Mouse (Mus musculus) MEL (cell line): ENCODE results near the gene Ndufs2. TPM values are rescaled to one million over a fixed set of nuclear protein-coding genes. Genes with fewer than 3 reads are reported as not detected.

Experiments
- DNase-seq: peaks from one replicate; pipeline ENCODE4 v3.0.0; 2011; ENCODE audit warnings: low read depth, low spot score
- H3K27ac ChIP-seq: 2 replicates; pipeline ENCODE4 v1.5.1; 2012; ENCODE audit warnings: low read depth, mild to moderate bottlenecking, control low read depth, low read length, moderate library complexity; ENCODE audit not compliant: control insufficient read depth
- H3K27me3 ChIP-seq, 2 experiments: fragments of 150-350 bp in 1 of 2; sonication (generic) in 1 of 2; 2 replicates each; pipeline ENCODE4 v1.6.1; 2012; ENCODE audit warnings: low read length in 2 of 2, mild to moderate bottlenecking in 2 of 2, improper control_type of control experiment in 1 of 2, moderate library complexity in 1 of 2; ENCODE audit not compliant: insufficient read depth in 2 of 2, control insufficient read depth in 1 of 2
- H3K36me3 ChIP-seq, 2 experiments: 2 replicates each; pipeline ENCODE4 v1.6.1; 2012 to 2014; ENCODE audit warnings: low read length in 2 of 2, improper control_type of control experiment in 1 of 2, inconsistent platforms in 1 of 2, mild to moderate bottlenecking in 1 of 2; ENCODE audit not compliant: insufficient read depth in 2 of 2, control insufficient read depth in 1 of 2
- H3K4me1 ChIP-seq, 2 experiments: fragments of 150-350 bp in 1 of 2; sonication (generic) in 1 of 2; 2 replicates each; pipeline ENCODE4 v1.6.1; 2012; ENCODE audit warnings: low read length in 2 of 2, improper control_type of control experiment in 1 of 2, mild to moderate bottlenecking in 1 of 2; ENCODE audit not compliant: insufficient read depth in 2 of 2, control insufficient read depth in 1 of 2
- H3K4me3 ChIP-seq, 2 experiments: fragments of 150-350 bp in 1 of 2; sonication (generic) in 1 of 2; 2 replicates each; pipeline ENCODE4 v1.5.1; 2012; ENCODE audit warnings: low read depth in 2 of 2, low read length in 2 of 2, mild to moderate bottlenecking in 2 of 2, moderate library complexity in 2 of 2, control low read depth in 1 of 2, improper control_type of control experiment in 1 of 2; ENCODE audit not compliant: control insufficient read depth in 1 of 2, insufficient read depth in 1 of 2
- H3K79me2 ChIP-seq: 2 replicates; pipeline ENCODE4 v1.6.1; 2012; ENCODE audit warnings: mild to moderate bottlenecking, low read length, moderate library complexity; ENCODE audit not compliant: control insufficient read depth, poor library complexity, insufficient read depth
- H3K9ac ChIP-seq: 2 replicates; pipeline ENCODE4 v1.6.1; 2012; ENCODE audit warnings: low read depth, mild to moderate bottlenecking, control low read depth, low read length, moderate library complexity; ENCODE audit not compliant: control insufficient read depth, poor library complexity, severe bottlenecking
- H3K9me3 ChIP-seq: fragments of 150-350 bp; sonication (generic); replicated peaks from 2 replicates; pipeline ENCODE4 v1.6.1; 2012; ENCODE audit warnings: mild to moderate bottlenecking, low read length, improper control_type of control experiment, moderate library complexity; ENCODE audit not compliant: insufficient read depth
- BHLHE40 ChIP-seq: IDR thresholded peaks from 2 replicates; pipeline ENCODE4 v1.6.1; 2012; ENCODE audit warnings: low read depth, mild to moderate bottlenecking, inconsistent platforms, low read length, improper control_type of control experiment, borderline replicate concordance
- CHD2 ChIP-seq: IDR thresholded peaks from 2 replicates; pipeline ENCODE4 v1.6.1; 2011; ENCODE audit warnings: low read length, improper control_type of control experiment
- E2F4 ChIP-seq: IDR thresholded peaks from 2 replicates; pipeline ENCODE4 v1.6.1; 2011; ENCODE audit warnings: low read depth, low read length, improper control_type of control experiment, borderline replicate concordance
- ELF1 ChIP-seq: IDR thresholded peaks from 2 replicates; pipeline ENCODE4 v1.6.1; 2014; ENCODE audit warnings: low read depth, mild to moderate bottlenecking, inconsistent platforms, low read length, improper control_type of control experiment, moderate library complexity
- ETS1 ChIP-seq: IDR thresholded peaks from 2 replicates; pipeline ENCODE4 v1.6.1; 2012; ENCODE audit warnings: low read depth, mild to moderate bottlenecking, inconsistent platforms, low read length, improper control_type of control experiment, moderate library complexity
- GATA1 ChIP-seq: IDR thresholded peaks from 2 replicates; pipeline ENCODE4 v1.6.1; 2011; ENCODE audit warnings: low read depth, low read length, improper control_type of control experiment
- KAT2A ChIP-seq: conservative IDR thresholded peaks from 2 replicates; pipeline ENCODE4 v1.6.1; 2012; ENCODE audit warnings: low read depth, low read length, improper control_type of control experiment, inconsistent platforms
- MAX ChIP-seq: IDR thresholded peaks from 2 replicates; pipeline ENCODE4 v1.6.1; 2011; ENCODE audit warnings: low read length, improper control_type of control experiment
- MXI1 ChIP-seq: IDR thresholded peaks from 2 replicates; pipeline ENCODE4 v1.6.1; 2011; ENCODE audit warnings: mild to moderate bottlenecking, low read depth, low read length, improper control_type of control experiment
- NRF1 ChIP-seq: IDR thresholded peaks from 2 replicates; pipeline ENCODE4 v1.6.1; 2014; ENCODE audit warnings: low read depth, mild to moderate bottlenecking, inconsistent platforms, low read length, improper control_type of control experiment, moderate library complexity; ENCODE audit not compliant: poor library complexity, insufficient read depth, severe bottlenecking
- RAD21 ChIP-seq: IDR thresholded peaks from 2 replicates; pipeline ENCODE4 v1.6.1; 2011; ENCODE audit warnings: mild to moderate bottlenecking, low read depth, low read length, improper control_type of control experiment
- TAL1 ChIP-seq: IDR thresholded peaks from 2 replicates; pipeline ENCODE4 v1.6.1; 2012; ENCODE audit warnings: mild to moderate bottlenecking, inconsistent platforms, low read length, moderate library complexity, mixed read lengths
- TBP ChIP-seq: IDR thresholded peaks from 2 replicates; pipeline ENCODE4 v1.8.0; 2011; ENCODE audit warnings: low read depth, low read length, improper control_type of control experiment
- TCF12 ChIP-seq: IDR thresholded peaks from 2 replicates; pipeline ENCODE4 v1.6.1; 2014; ENCODE audit warnings: low read depth, mild to moderate bottlenecking, inconsistent platforms, low read length, improper control_type of control experiment, moderate library complexity
- USF2 ChIP-seq, 2 experiments: IDR thresholded peaks; 2 replicates each; pipeline ENCODE4 v1.6.1; 2011 to 2012; ENCODE audit warnings: improper control_type of control experiment in 2 of 2, low read length in 2 of 2, borderline replicate concordance in 1 of 2, inconsistent platforms in 1 of 2, low read depth in 1 of 2, mild to moderate bottlenecking in 1 of 2; ENCODE audit not compliant: insufficient read depth in 1 of 2
- ZNF384 ChIP-seq: IDR thresholded peaks from 2 replicates; pipeline ENCODE4 v1.6.1; 2012; ENCODE audit warnings: low read depth, mild to moderate bottlenecking, inconsistent platforms, low read length, improper control_type of control experiment
- polyA plus RNA-seq, 2 experiments: library from polyadenylated mRNA; stranded (reverse) in 1 of 2; unstranded in 1 of 2; fragments of >175 nt in 1 of 2; fragments of >200 nt in 1 of 2; gene quantifications; 2 replicates each; pipeline versions ENCODE4 v1.2.1 to v1.2.4; 2012; ENCODE audit warnings: low replicate concordance in 2 of 2, low read depth in 1 of 2; ENCODE audit not compliant: insufficient read length in 2 of 2, insufficient read depth in 1 of 2, missing spikeins in 1 of 2
- total RNA-seq: library from RNA; depleted of rRNA; stranded (reverse); fragments of 300-350 nt; gene quantifications from 2 replicates; pipeline ENCODE4 v1.2.3, GENCODE M21; 2012

Gene Ndufs2
- total and polyA plus RNA-seq, 3 experiments, result 169 to 415 (median 292) TPM

DNA sequence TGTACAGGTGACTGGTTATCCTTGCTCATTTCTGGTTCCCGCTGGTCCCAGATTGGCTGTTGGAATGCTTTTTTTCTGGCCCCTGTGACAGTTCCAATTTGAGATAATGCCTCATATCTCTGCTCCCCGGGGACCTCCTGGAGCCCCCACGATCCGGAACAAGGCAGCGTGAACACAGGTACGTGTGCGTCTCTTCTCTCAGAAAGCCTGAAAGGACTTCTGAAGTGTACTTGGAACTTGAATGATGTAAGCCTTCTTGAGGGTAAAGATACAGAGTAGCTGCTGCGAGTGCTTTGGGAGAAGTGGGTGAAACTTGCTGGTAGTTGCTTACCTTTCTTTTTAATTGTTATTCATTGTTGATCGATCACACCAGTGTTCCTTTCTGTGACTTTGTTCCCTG is 20.0 kb upstream of the Ndufs2 start:
- Histone ChIP-seq H3K4me3 (peak overlapping the region; percentile 73 to 89), H3K27ac (peak overlapping the region; percentile 53), H3K36me3 (peaks cover under 1 to 26% of the 10 kb centered on the region in 2 experiments; a peak in 3 of 4 replicates), H3K27me3 (no peaks in the 10 kb centered on the region), H3K79me2 (no peaks in the 10 kb centered on the region; the same call in 1 of the 2 replicates), H3K9ac (peak overlapping the region; percentile 67), H3K9me3 (no peaks in the 10 kb centered on the region), H3K4me1 (peaks cover 17 to 26% of the 10 kb centered on the region in 2 experiments)
- TF ChIP-seq ELF1 (no peak), TAL1 (0 out of 2 replicates have a peak, but pooled peaks have one; percentile 27), USF2 (IDR thresholded peaks at IDR 0.05; ENCODE audit: borderline replicate concordance in 1 of 2, insufficient read depth in 1 of 2, low read depth in 1 of 2, low read length in 2 of 2) (no peak), ETS1 (0 out of 2 replicates have a peak, but pooled peaks have one; percentile 19), GATA1 (peak; percentile 50)
- DNase-seq, result peak; percentile 64

DNA sequence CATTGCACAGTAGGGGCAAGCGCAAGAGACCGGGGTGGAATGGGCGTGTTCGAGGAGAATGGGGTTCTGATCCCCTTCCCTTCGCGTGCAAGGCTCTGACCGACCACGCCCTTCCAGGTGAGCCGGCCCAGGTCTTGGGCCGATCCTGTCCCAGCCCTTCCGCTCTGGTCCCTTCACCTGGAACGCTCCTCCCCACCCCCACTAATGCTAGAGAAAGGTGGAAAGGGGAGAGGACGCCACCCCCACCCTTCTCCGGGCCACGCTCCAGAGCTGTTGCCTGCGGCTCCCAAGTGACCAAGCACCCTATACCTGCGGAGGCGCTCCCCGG is 19.3 kb upstream of the Ndufs2 start:
- H3K9me3 ChIP-seq, result no peaks in the 10 kb centered on the region
- no peak for TF ChIP-seq NRF1
- TF ChIP-seq GATA1, result no peak
- TF ChIP-seq TCF12, result no peak
- no peak for TF ChIP-seq TAL1
- TF ChIP-seq ETS1, result no peak
- TF ChIP-seq RAD21, result no peak
- no peak for TF ChIP-seq TBP
- no peak for TF ChIP-seq ZNF384
- TF ChIP-seq MXI1, result no peak
- TF ChIP-seq E2F4, result no peak
- TF ChIP-seq BHLHE40, result no peak
- TF ChIP-seq KAT2A, result no peak
- no peak for TF ChIP-seq MAX
- TF ChIP-seq CHD2, result no peak
- H3K36me3 ChIP-seq, result peaks cover 0 to 29% of the 10 kb centered on the region in 2 experiments; a peak in 2 of 4 replicates
- no peaks in the 10 kb centered on the region; the same call in 1 of the 2 replicates for H3K79me2 ChIP-seq
- H3K27ac ChIP-seq, result peak overlapping the region; percentile 53
- peak overlapping the region; percentile 73 to 89 for H3K4me3 ChIP-seq
- no peaks in the 10 kb centered on the region for H3K27me3 ChIP-seq
- peak overlapping the region; percentile 67 for H3K9ac ChIP-seq
- DNase-seq, result no peak
- H3K4me1 ChIP-seq, result peaks cover 17 to 30% of the 10 kb centered on the region in 2 experiments
